Mouse (Mus musculus): ENCODE data around the gene Rhbdf1. TPM values are rescaled to one million over a fixed set of nuclear protein-coding genes. Genes with fewer than 3 reads are reported as not detected.

The Rhbdf1 gene
- polyA plus RNA-seq, 1 experiment from 2014 or later = 6.5 TPM

GRCm38 (mm10) chr11:32220607-32221224 lies 1.4 kb downstream of the Rhbdf1 start:
- peak overlapping the region; percentile 67 for H3K4me2 ChIP-seq (ENCODE audit: low read depth, low read length)
- H3K27me3 ChIP-seq (ENCODE audit: control insufficient read depth, insufficient read depth, low read depth, low read length) = peaks cover 75% of the 10 kb centered on the region
- H3K27ac ChIP-seq (ENCODE audit: low read length) = no peak overlapping the region
- peaks cover 29% of the 10 kb centered on the region for H3K4me1 ChIP-seq (ENCODE audit: control insufficient read depth, low read depth, low read length)
- no peak overlapping the region; the same call in 1 of the 2 replicates for H3K9ac ChIP-seq (ENCODE audit: low read depth, low read length)
- no peaks in the 10 kb centered on the region for H3K36me3 ChIP-seq (ENCODE audit: control insufficient read depth, insufficient read depth)
- H3K9me3 ChIP-seq (replicated peaks; ENCODE audit: control insufficient read depth, low read length) = no peaks in the 10 kb centered on the region
- no peak for ATAC-seq (ENCODE audit: low read depth)
- H3K4me3 ChIP-seq (ENCODE audit: low read depth, low read length) = peak overlapping the region; percentile 63
- WGBS (ENCODE audit: insufficient replicate concordance) = 42% methylated on average over 10 of the region's 10 CpGs

- H3K9ac ChIP-seq (ENCODE audit: low read depth, low read length) = no peak overlapping the region
- H3K4me3 ChIP-seq (ENCODE audit: low read depth, low read length) = no peak overlapping the region
- no peaks in the 10 kb centered on the region for H3K9me3 ChIP-seq (replicated peaks; ENCODE audit: control insufficient read depth, low read length)
- H3K36me3 ChIP-seq (ENCODE audit: control insufficient read depth, insufficient read depth) = no peaks in the 10 kb centered on the region
- peaks cover 16% of the 10 kb centered on the region for H3K4me1 ChIP-seq (ENCODE audit: control insufficient read depth, low read depth, low read length)
- no peak overlapping the region for H3K27ac ChIP-seq (ENCODE audit: low read length)
- no peak for ATAC-seq (ENCODE audit: low read depth)
- H3K27me3 ChIP-seq (ENCODE audit: control insufficient read depth, insufficient read depth, low read depth, low read length) = peaks cover 62% of the 10 kb centered on the region
- 75% methylated on average over 10 of the region's 10 CpGs for WGBS (ENCODE audit: insufficient replicate concordance)
- no peak overlapping the region for H3K4me2 ChIP-seq (ENCODE audit: low read depth, low read length)
These were observed 2.8 kb downstream of the Rhbdf1 start for GRCm38 (mm10) chr11:32219287-32219686.

GRCm38 (mm10) chr11:32218501-32219050 lies 3.5 kb downstream of the Rhbdf1 start:
- H3K4me1 ChIP-seq (ENCODE audit: control insufficient read depth, low read depth, low read length) = peaks cover 16% of the 10 kb centered on the region
- WGBS (ENCODE audit: insufficient replicate concordance) = 59% methylated on average over 6 of the region's 6 CpGs
- H3K36me3 ChIP-seq (ENCODE audit: control insufficient read depth, insufficient read depth) = no peaks in the 10 kb centered on the region
- H3K9ac ChIP-seq (ENCODE audit: low read depth, low read length) = no peak overlapping the region; the same call in 1 of the 2 replicates
- peaks cover 55% of the 10 kb centered on the region for H3K27me3 ChIP-seq (ENCODE audit: control insufficient read depth, insufficient read depth, low read depth, low read length)
- no peak overlapping the region for H3K27ac ChIP-seq (ENCODE audit: low read length)
- H3K4me2 ChIP-seq (ENCODE audit: low read depth, low read length) = no peak overlapping the region
- H3K9me3 ChIP-seq (replicated peaks; ENCODE audit: control insufficient read depth, low read length) = no peaks in the 10 kb centered on the region
- no peak overlapping the region for H3K4me3 ChIP-seq (ENCODE audit: low read depth, low read length)
- no peak for ATAC-seq (ENCODE audit: low read depth)

- H3K4me1 ChIP-seq (ENCODE audit: control insufficient read depth, low read depth, low read length) = peaks cover 12% of the 10 kb centered on the region
- H3K4me3 ChIP-seq (ENCODE audit: low read depth, low read length) = no peak overlapping the region
- peak overlapping the region; percentile 4; the same call in 1 of the 2 replicates for H3K4me2 ChIP-seq (ENCODE audit: low read depth, low read length)
- H3K36me3 ChIP-seq (ENCODE audit: control insufficient read depth, insufficient read depth) = no peaks in the 10 kb centered on the region
- peak overlapping the region; percentile 35 for H3K9ac ChIP-seq (ENCODE audit: low read depth, low read length)
- peak overlapping the region; percentile 35; the same call in 1 of the 2 replicates for H3K27ac ChIP-seq (ENCODE audit: low read length)
- H3K9me3 ChIP-seq (replicated peaks; ENCODE audit: control insufficient read depth, low read length) = no peaks in the 10 kb centered on the region
- 22% methylated on average over 8 of the region's 8 CpGs for WGBS (ENCODE audit: insufficient replicate concordance)
- peaks cover 37% of the 10 kb centered on the region for H3K27me3 ChIP-seq (ENCODE audit: control insufficient read depth, insufficient read depth, low read depth, low read length)
- peak; percentile 57 for ATAC-seq (ENCODE audit: low read depth)
These were observed 5.2 kb downstream of the Rhbdf1 start for GRCm38 (mm10) chr11:32216851-32217250.

- 75% methylated on average over 18 of the region's 18 CpGs for WGBS (ENCODE audit: insufficient replicate concordance)
- no peak for ATAC-seq (ENCODE audit: low read depth)
These were observed 6.5 kb downstream of the Rhbdf1 start for GRCm38 (mm10) chr11:32215372-32216162.

GRCm38 (mm10) chr11:32210623-32211022 lies 11.5 kb downstream of the Rhbdf1 start:
- Histone ChIP-seq H3K4me1 (ENCODE audit: control insufficient read depth, low read depth, low read length) (peaks cover 9% of the 10 kb centered on the region), H3K9me3 (replicated peaks; ENCODE audit: control insufficient read depth, low read length) (no peaks in the 10 kb centered on the region), H3K9ac (ENCODE audit: low read depth, low read length) (no peak overlapping the region), H3K27ac (ENCODE audit: low read length) (no peak overlapping the region), H3K4me2 (ENCODE audit: low read depth, low read length) (no peak overlapping the region), H3K27me3 (ENCODE audit: control insufficient read depth, insufficient read depth, low read depth, low read length) (no peaks in the 10 kb centered on the region), H3K4me3 (ENCODE audit: low read depth, low read length) (no peak overlapping the region), H3K36me3 (ENCODE audit: control insufficient read depth, insufficient read depth) (peaks cover 17% of the 10 kb centered on the region)
- 79% methylated on average over 9 of the region's 9 CpGs for WGBS (ENCODE audit: insufficient replicate concordance)
- no peak for ATAC-seq (ENCODE audit: low read depth)

More at GRCm38 (mm10) chr11:32215372-32216162, 6.5 kb downstream of the Rhbdf1 start:
- no peak overlapping the region for H3K4me2 ChIP-seq (ENCODE audit: low read depth, low read length)
- H3K9ac ChIP-seq (ENCODE audit: low read depth, low read length) = no peak overlapping the region
- no peaks in the 10 kb centered on the region for H3K9me3 ChIP-seq (replicated peaks; ENCODE audit: control insufficient read depth, low read length)
- H3K27ac ChIP-seq (ENCODE audit: low read length) = no peak overlapping the region
- H3K27me3 ChIP-seq (ENCODE audit: control insufficient read depth, insufficient read depth, low read depth, low read length) = peaks cover 25% of the 10 kb centered on the region
- H3K4me3 ChIP-seq (ENCODE audit: low read depth, low read length) = no peak overlapping the region
- no peaks in the 10 kb centered on the region; the same call in 1 of the 2 replicates for H3K36me3 ChIP-seq (ENCODE audit: control insufficient read depth, insufficient read depth)
- peaks cover 8% of the 10 kb centered on the region for H3K4me1 ChIP-seq (ENCODE audit: control insufficient read depth, low read depth, low read length)

- WGBS (ENCODE audit: insufficient replicate concordance) = under 1% methylated on average over 52 of the region's 52 CpGs
- Histone ChIP-seq H3K4me2 (ENCODE audit: low read depth, low read length) (peak within 1 kb of the TSS; percentile 87), H3K27me3 (ENCODE audit: control insufficient read depth, insufficient read depth, low read depth, low read length) (no peaks in the 10 kb centered on the region), H3K4me1 (ENCODE audit: control insufficient read depth, low read depth, low read length) (peaks cover 19% of the 10 kb centered on the region), H3K27ac (ENCODE audit: low read length) (peak within 1 kb of the TSS; percentile 81), H3K4me3 (ENCODE audit: low read depth, low read length) (peak within 1 kb of the TSS; percentile 79), H3K9me3 (replicated peaks; ENCODE audit: control insufficient read depth, low read length) (no peaks in the 10 kb centered on the region), H3K9ac (ENCODE audit: low read depth, low read length) (peak within 1 kb of the TSS; percentile 84), H3K36me3 (ENCODE audit: control insufficient read depth, insufficient read depth) (peaks cover 17% of the 10 kb centered on the region)
- ATAC-seq (ENCODE audit: low read depth) = peak; percentile 100
These were observed 16.8 kb downstream of the Rhbdf1 start, which contains the start of gene Snrnp25 for GRCm38 (mm10) chr11:32205058-32205873. Gene Snrnp25, plus strand, starts transcription at chr11:32205415.

- Histone ChIP-seq H3K9ac (ENCODE audit: low read depth, low read length) (no peak overlapping the region), H3K27ac (ENCODE audit: low read length) (no peak overlapping the region), H3K9me3 (replicated peaks; ENCODE audit: control insufficient read depth, low read length) (no peaks in the 10 kb centered on the region), H3K4me1 (ENCODE audit: control insufficient read depth, low read depth, low read length) (peaks cover 24% of the 10 kb centered on the region), H3K4me3 (ENCODE audit: low read depth, low read length) (no peak overlapping the region), H3K36me3 (ENCODE audit: control insufficient read depth, insufficient read depth) (no peaks in the 10 kb centered on the region), H3K4me2 (ENCODE audit: low read depth, low read length) (no peak overlapping the region), H3K27me3 (ENCODE audit: control insufficient read depth, insufficient read depth, low read depth, low read length) (no peaks in the 10 kb centered on the region)
- WGBS (ENCODE audit: insufficient replicate concordance) = 39% methylated on average over 11 of the region's 11 CpGs
- no peak for ATAC-seq (ENCODE audit: low read depth)
These were observed 20.0 kb downstream of the Rhbdf1 start for GRCm38 (mm10) chr11:32201922-32202685.
